Mouse (Mus musculus): ENCODE data around the gene Pmpca. TPM values are rescaled to one million over a fixed set of nuclear protein-coding genes. Genes with fewer than 3 reads are reported as not detected.
A peak's percentile ranks its signal among the peaks of the same experiment; 100 is the strongest.

Pmpca gene
- polyA plus RNA-seq, 1 experiment from 2014 or later: 104 TPM

DNA sequence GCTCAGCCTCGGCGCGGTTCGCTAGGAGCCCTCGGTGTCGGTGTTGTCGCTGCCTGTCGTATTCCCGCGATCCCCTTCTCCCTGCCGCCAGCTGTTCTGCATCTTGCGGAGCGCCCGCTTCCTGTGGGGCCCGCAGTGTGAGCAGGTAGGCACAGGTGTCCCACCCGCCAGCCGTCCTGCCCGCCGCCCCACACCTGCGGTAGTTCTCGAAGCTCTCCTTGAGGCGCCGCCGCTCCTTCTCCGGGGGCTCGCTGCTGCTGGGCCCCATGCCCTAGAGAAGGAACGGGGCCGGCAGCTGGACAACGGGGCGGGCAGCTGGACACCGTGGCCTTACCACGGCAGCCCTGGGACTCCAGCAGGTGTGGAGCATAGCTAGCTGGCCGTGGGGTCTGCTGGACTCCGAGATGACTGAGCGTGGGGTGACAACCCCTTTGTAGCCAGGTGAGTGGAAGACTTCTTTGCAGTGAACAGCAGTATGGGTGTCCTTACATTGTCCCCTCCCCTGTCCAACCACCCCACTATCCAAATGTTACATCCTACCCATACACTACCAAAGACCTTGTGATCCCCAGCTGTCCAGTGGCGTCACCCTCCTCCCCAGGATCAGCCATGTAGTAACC is 36.7 kb upstream of the Pmpca start:
- Histone ChIP-seq H3K4me2 (peak overlapping the region; percentile 98), H3K36me3 (ENCODE audit: insufficient read depth) (peaks cover 30% of the 10 kb centered on the region), H3K4me1 (ENCODE audit: insufficient read depth) (peaks cover 17% of the 10 kb centered on the region; the same call in 1 of the 2 replicates), H3K27ac (ENCODE audit: low read depth) (peak overlapping the region; percentile 69), H3K4me3 (ENCODE audit: low read depth, low read length) (peak overlapping the region; percentile 80), H3K9me3 (ENCODE audit: low read depth, low read length) (no peaks in the 10 kb centered on the region), H3K9ac (peak overlapping the region; percentile 94), H3K27me3 (ENCODE audit: insufficient read depth, low read length) (no peaks in the 10 kb centered on the region)
- no peak for TF ChIP-seq CTCF (IDR thresholded peaks at IDR 0.05; ENCODE audit: low read depth)
- ATAC-seq (ENCODE audit: insufficient read depth) (peak; percentile 19; the same call in 1 of the 2 replicates), DNase-seq (no peak)
- 4% methylated on average over 36 of the region's 36 CpGs for WGBS

- no peak for TF ChIP-seq CTCF (IDR thresholded peaks at IDR 0.05; ENCODE audit: low read depth)
- DNase-seq (no peak), ATAC-seq (ENCODE audit: insufficient read depth) (no peak)
- Histone ChIP-seq H3K36me3 (ENCODE audit: insufficient read depth) (peaks cover 21% of the 10 kb centered on the region; the same call in 1 of the 2 replicates), H3K9ac (peak overlapping the region; percentile 94; the same call in 1 of the 2 replicates), H3K4me3 (ENCODE audit: low read depth, low read length) (peak overlapping the region; percentile 80), H3K27me3 (ENCODE audit: insufficient read depth, low read length) (no peaks in the 10 kb centered on the region), H3K4me2 (peak overlapping the region; percentile 98), H3K27ac (ENCODE audit: low read depth) (no peak overlapping the region), H3K9me3 (ENCODE audit: low read depth, low read length) (no peaks in the 10 kb centered on the region), H3K4me1 (ENCODE audit: insufficient read depth) (peaks cover 17% of the 10 kb centered on the region; the same call in 1 of the 2 replicates)
- WGBS: 88% methylated on average over 11 of the region's 11 CpGs
These were observed 35.8 kb upstream of the Pmpca start for GRCm38 (mm10) chr2:26353066-26353980.

- Histone ChIP-seq H3K27me3 (ENCODE audit: insufficient read depth, low read length) (no peaks in the 10 kb centered on the region), H3K9ac (no peak overlapping the region), H3K4me2 (no peak overlapping the region), H3K36me3 (ENCODE audit: insufficient read depth) (peaks cover 11% of the 10 kb centered on the region; the same call in 1 of the 2 replicates), H3K27ac (ENCODE audit: low read depth) (no peak overlapping the region), H3K4me1 (ENCODE audit: insufficient read depth) (peaks cover 17% of the 10 kb centered on the region; the same call in 1 of the 2 replicates), H3K4me3 (ENCODE audit: low read depth, low read length) (no peak overlapping the region), H3K9me3 (ENCODE audit: low read depth, low read length) (no peaks in the 10 kb centered on the region)
- TF ChIP-seq CTCF (IDR thresholded peaks at IDR 0.05; ENCODE audit: low read depth): no peak
- no peak for ATAC-seq (ENCODE audit: insufficient read depth)
- DNase-seq: no peak
- 78% methylated on average over 4 of the region's 4 CpGs for WGBS
These were observed 34.7 kb upstream of the Pmpca start for GRCm38 (mm10) chr2:26354401-26354800.

DNA sequence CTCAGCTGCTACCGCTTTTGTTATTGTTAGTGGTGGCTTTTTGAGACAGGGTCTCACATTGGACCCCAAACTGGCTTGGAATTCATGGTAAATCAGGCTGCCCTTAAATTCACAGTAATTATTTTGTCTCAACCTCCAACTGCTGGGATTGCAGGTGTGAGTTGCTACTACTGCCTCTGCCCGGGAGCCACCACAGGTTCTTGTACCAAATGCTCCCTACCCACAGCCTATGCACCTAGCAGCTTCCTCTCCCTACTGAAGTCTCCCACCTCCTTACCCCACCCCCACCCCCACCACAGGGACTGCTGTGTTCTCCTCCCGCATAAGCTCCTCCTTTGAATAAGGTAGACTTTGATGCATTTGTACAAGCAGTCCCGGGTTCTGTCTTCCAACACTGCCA is 32.9 kb upstream of the Pmpca start:
- no peaks in the 10 kb centered on the region for H3K9me3 ChIP-seq (ENCODE audit: low read depth, low read length)
- no peak overlapping the region for H3K4me3 ChIP-seq (ENCODE audit: low read depth, low read length)
- H3K36me3 ChIP-seq (ENCODE audit: insufficient read depth): no peaks in the 10 kb centered on the region
- DNase-seq (no peak), ATAC-seq (ENCODE audit: insufficient read depth) (no peak)
- peaks cover 10% of the 10 kb centered on the region; the same call in 1 of the 2 replicates for H3K4me1 ChIP-seq (ENCODE audit: insufficient read depth)
- H3K27me3 ChIP-seq (ENCODE audit: insufficient read depth, low read length): no peaks in the 10 kb centered on the region
- 64% methylated on average over 4 of the region's 4 CpGs for WGBS
- no peak overlapping the region for H3K4me2 ChIP-seq
- TF ChIP-seq CTCF (IDR thresholded peaks at IDR 0.05; ENCODE audit: low read depth): no peak
- H3K27ac ChIP-seq (ENCODE audit: low read depth): no peak overlapping the region
- H3K9ac ChIP-seq: no peak overlapping the region

- DNase-seq (peak; percentile 51), ATAC-seq (ENCODE audit: insufficient read depth) (no peak)
- no peak overlapping the region for H3K4me2 ChIP-seq
- H3K36me3 ChIP-seq (ENCODE audit: insufficient read depth): no peaks in the 10 kb centered on the region
- H3K27me3 ChIP-seq (ENCODE audit: insufficient read depth, low read length): no peaks in the 10 kb centered on the region
- peaks cover 10% of the 10 kb centered on the region; the same call in 1 of the 2 replicates for H3K4me1 ChIP-seq (ENCODE audit: insufficient read depth)
- 46% methylated on average over 7 of the region's 7 CpGs for WGBS
- 0 out of 2 replicates have a peak overlapping the region, but pooled peaks have one; percentile 4 for H3K27ac ChIP-seq (ENCODE audit: low read depth)
- H3K9me3 ChIP-seq (ENCODE audit: low read depth, low read length): no peaks in the 10 kb centered on the region
- no peak for TF ChIP-seq CTCF (IDR thresholded peaks at IDR 0.05; ENCODE audit: low read depth)
- no peak overlapping the region for H3K9ac ChIP-seq
- H3K4me3 ChIP-seq (ENCODE audit: low read depth, low read length): no peak overlapping the region
These were observed 32.5 kb upstream of the Pmpca start for GRCm38 (mm10) chr2:26356678-26357077.

- WGBS: 39% methylated on average over 15 of the region's 15 CpGs
- 0 out of 2 replicates have a peak, but pooled peaks cover 2% of the 10 kb centered on the region for H3K36me3 ChIP-seq (ENCODE audit: insufficient read depth)
- TF ChIP-seq CTCF (IDR thresholded peaks at IDR 0.05; ENCODE audit: low read depth): peak; percentile 47
- no peaks in the 10 kb centered on the region for H3K27me3 ChIP-seq (ENCODE audit: insufficient read depth, low read length)
- H3K4me1 ChIP-seq (ENCODE audit: insufficient read depth): peaks cover 9% of the 10 kb centered on the region; the same call in 1 of the 2 replicates
- no peak overlapping the region for H3K4me2 ChIP-seq
- H3K9me3 ChIP-seq (ENCODE audit: low read depth, low read length): no peaks in the 10 kb centered on the region
- no peak overlapping the region for H3K4me3 ChIP-seq (ENCODE audit: low read depth, low read length)
- H3K9ac ChIP-seq: no peak overlapping the region
- ATAC-seq (ENCODE audit: insufficient read depth) (no peak), DNase-seq (no peak)
- H3K27ac ChIP-seq (ENCODE audit: low read depth): no peak overlapping the region
These were observed 31.7 kb upstream of the Pmpca start for GRCm38 (mm10) chr2:26357484-26357883.
